Comparison of ENCODE assay signal across 12 mouse cellular contexts in the genomic region with DNA sequence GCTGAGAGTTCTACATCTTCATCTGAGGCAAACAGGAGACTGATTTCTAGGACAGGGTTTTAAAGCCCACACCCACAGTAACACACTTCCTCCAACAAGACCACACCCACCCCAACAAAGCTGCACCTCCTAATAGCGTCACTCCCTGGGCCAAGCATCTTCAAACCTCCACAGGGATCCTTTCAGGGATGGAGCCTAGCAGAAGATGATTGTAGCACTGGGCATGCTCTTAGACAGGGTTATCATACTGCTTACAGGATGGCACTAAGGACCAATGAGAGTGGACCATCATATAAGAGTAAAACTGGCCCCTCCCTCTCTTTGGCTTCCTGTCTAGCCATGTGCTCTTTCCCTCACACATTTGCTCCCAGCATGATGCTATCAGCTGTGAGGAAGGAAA.
A peak's percentile ranks its signal among the peaks of the same experiment; 100 is the strongest.
DNase-seq lines count a peak whose midpoint lies in the region; ATAC-seq lines count a peak whose summit lies in the region.
"Had no signal": no experiment of that assay in that cellular context is flagged by ENCODE, and none has a peak within 500 bp of the region (broad histone marks: within the 10 kb centered on the region; RNA-seq: fewer than 3 reads in every experiment).

No protein-coding gene starts in this region.

- H3K9ac ChIP-seq in heart, embryonic 13.5 days, result no peak overlapping the region
- H3K9ac ChIP-seq: hindbrain, embryonic 14.5 days; limb, embryonic 12.5 days had no signal

- 50% methylated on average over 1 of the region's 1 CpGs for WGBS in heart, embryonic 13.5 days

- no peaks in the 10 kb centered on the region for H3K9me3 ChIP-seq in heart, embryonic 13.5 days
- H3K9me3 ChIP-seq: limb, embryonic 12.5 days had no signal

- ATAC-seq in heart, embryonic 13.5 days (ENCODE audit: extremely low read depth, insufficient number of reproducible peaks, low FRiP score, low TSS enrichment), result no peak
- peak; percentile 82 for ATAC-seq in inflammation-experienced regulatory T-cells, adult 6 months

- intact Hi-C loops in heart, postnatal 25 days (cut with DNase I), result loop anchor here (5.0 kb wide), 1 partner anchor 43 kb away; no protein-coding TSS in a partner anchor

- no peaks in the 10 kb centered on the region for H3K27me3 ChIP-seq in heart, embryonic 13.5 days (replicated peaks)
- H3K27me3 ChIP-seq: limb, embryonic 12.5 days had no signal

- no peak overlapping the region for H3K4me3 ChIP-seq in heart, embryonic 13.5 days
- H3K4me3 ChIP-seq: limb, embryonic 12.5 days had no signal

- no peak overlapping the region for H3K4me2 ChIP-seq in heart, embryonic 13.5 days
- H3K4me2 ChIP-seq: hindbrain, embryonic 14.5 days; limb, embryonic 12.5 days had no signal

- peak overlapping the region; percentile 66 for H3K27ac ChIP-seq in heart, embryonic 13.5 days (replicated peaks)
- H3K27ac ChIP-seq: hindbrain, embryonic 14.5 days; limb, embryonic 12.5 days had no signal

- H3K36me3 ChIP-seq in heart, embryonic 13.5 days, result peaks cover 10% of the 10 kb centered on the region; the same call in 1 of the 2 replicates
- H3K36me3 ChIP-seq: limb, embryonic 12.5 days had no signal

- DNase-seq in heart, postnatal 25 days (ENCODE audit: low spot score), result no peak
- DNase-seq in retina, postnatal 1 day, result peak; percentile 17
- no peak for DNase-seq in retina, embryonic 14.5 days (ENCODE audit: low spot score)
- DNase-seq in thymus, postnatal 25 days, result peak; percentile 30
- DNase-seq in adrenal gland, adult (ENCODE audit: inconsistent age in 2 of 2, low spot score in 1 of 2), result no peak
- no peak for DNase-seq in urinary bladder, postnatal 10 days (ENCODE audit: low spot score)
- DNase-seq: adrenal gland, adult 8-10 months; cerebellum, adult 11-12 months had no signal

- peaks cover 56% of the 10 kb centered on the region for H3K4me1 ChIP-seq in heart, embryonic 13.5 days

Comparison
In these comparisons a context has a peak if more than half of its experiments do, and no peak if none do; other contexts are left out.
1. DNase-seq: peak in retina, postnatal 1 day (single experiment) and thymus, postnatal 25 days (single experiment); none in heart, postnatal 25 days (single experiment), retina, embryonic 14.5 days (single experiment), adrenal gland, adult (0 of 2) and urinary bladder, postnatal 10 days (single experiment).